Mouse (Mus musculus) layer of hippocampus, postnatal 36 days (tissue): ENCODE results near the gene Zdhhc14. TPM values are rescaled to one million over a fixed set of nuclear protein-coding genes. Genes with fewer than 3 reads are reported as not detected.
"Not testable (repeated sequence)": the region's sequence is repeated elsewhere in the genome, so short reads cannot be mapped to it uniquely, and the experiment has no call there.

Experiments
- DNase-seq, 2 experiments: peaks; one replicate each; pipeline ENCODE4 v3.0.0; 2022
- total RNA-seq, 2 experiments: library from RNA; stranded (reverse); gene quantifications; 2 replicates each; pipeline ENCODE4 v1.2.3; 2021

Zdhhc14 gene
- total RNA-seq, 2 experiments from 2014 or later, result 48.7 to 51.8 TPM

DNA sequence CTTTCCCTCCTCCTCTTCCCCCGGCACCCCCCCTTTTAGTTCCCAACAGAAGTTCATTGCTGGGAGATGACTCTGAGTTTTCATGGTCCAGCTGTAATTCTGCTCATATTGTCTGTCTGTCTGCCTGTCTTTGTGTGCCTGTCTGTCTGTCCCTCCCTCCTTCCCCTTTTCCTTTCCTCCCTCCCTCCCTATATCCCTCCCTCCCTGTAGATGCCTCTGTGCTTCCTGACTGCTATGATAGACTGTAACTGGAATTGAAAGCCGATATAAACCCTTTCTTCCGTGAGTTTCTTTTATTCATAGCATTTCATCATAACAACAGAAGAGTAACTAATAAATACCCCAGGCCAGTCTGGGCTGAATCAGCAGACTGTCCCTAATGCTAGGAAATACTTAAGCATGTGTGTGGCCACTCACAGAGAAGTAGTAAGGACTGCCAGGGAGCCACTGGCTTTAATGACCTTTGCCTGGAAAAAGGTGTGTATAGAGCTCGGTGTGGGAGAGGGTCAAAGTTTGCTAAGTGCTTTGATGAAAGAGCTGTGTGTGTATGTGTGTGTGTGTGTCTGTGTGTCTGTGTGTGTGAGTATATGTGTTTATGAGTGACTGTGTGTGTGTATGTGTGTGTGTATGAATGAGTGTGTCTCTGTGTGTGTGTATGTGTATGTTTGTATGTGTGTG lies 117.7 kb downstream of the Zdhhc14 start:
- no peak for DNase-seq

DNA sequence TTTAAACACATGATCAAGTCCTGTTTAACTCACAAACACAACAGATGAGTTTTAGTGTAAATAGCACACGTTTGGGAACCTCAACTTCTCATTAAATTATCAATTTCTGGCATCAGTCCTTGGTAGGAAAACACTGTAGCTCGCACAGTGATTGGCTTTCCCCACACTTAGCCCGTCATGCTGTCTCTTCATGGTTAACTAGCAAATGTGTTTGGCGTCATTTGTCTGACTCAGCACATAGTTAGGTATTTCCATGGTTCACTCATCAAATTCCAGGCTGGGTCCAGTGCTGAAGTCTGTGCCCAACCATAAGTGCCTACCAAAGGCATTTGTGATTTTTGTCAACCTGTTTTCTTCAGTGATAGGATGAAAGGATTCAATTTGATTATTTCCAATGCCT lies 119.9 kb downstream of the Zdhhc14 start:
- no peak for DNase-seq

GRCm38 (mm10) chr17:5614771-5615318 lies 122.5 kb downstream of the Zdhhc14 start:
- DNase-seq, result no peak

GRCm38 (mm10) chr17:5621626-5622591 lies 129.6 kb downstream of the Zdhhc14 start:
- DNase-seq, result peak in 1 of 2 experiments; percentile 27

- no peak for DNase-seq
Measured at GRCm38 (mm10) chr17:5622764-5623163, 130.4 kb downstream of the Zdhhc14 start.

DNA sequence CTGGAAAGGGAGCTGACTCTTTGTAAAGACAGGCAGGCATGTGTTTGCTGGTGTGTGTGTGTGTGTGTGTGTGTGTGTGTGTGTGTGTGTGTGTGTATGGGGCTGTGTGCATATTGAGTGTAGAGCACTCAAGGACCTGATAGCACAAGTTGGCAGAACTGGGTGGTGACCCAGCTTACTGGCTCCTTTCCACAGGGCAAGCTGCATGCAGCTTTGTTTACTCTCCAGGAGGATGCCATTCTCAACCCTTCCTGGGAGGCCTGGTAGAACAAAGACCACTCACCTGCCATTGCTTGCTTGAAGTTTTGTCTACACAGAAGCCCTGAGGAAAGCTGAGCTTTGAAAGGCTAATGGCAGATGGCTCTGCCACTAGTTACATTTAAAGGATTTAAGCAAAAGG lies 130.8 kb downstream of the Zdhhc14 start:
- DNase-seq, result no peak

DNA sequence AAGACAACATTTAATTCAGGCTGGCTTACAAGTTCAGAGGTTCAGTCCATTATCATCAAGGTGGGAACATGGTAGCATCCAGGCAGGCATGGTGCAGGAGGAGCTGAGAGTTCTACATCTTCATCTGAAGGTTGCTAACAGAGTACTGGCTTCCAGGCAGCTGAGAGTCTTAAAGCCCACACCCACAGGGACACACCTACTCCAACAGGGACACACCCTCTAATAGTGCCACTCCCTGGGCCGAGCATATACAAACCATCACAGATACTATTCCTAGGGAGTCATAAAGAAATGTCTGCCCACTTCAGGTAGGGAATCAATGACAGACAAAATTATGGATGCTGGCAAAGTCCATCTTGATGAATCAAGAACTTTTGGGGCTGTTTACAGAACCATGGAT lies 132.5 kb downstream of the Zdhhc14 start:
- DNase-seq, result not testable (repeated sequence)

- DNase-seq, result no peak
Measured at GRCm38 (mm10) chr17:5626402-5626801, 134.0 kb downstream of the Zdhhc14 start.

DNA sequence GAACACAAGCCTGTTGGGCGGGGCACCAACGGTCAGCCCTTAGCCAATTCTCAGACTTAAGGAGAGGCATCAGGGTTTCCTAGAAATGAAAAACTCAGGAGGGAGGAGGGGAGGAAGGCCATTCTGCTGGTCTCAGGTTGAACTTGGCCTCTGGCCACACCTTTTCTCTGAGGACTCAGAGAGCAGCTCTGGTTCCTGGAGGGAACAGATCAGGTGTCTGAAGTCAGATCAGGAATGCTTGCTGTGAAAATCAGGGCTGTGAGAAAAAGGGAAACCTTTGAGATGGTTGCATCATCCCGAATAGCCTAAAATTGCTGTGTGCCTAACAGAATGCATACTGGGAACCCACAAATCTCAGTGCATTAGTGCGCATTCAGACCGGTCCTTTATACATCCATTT lies 135.3 kb downstream of the Zdhhc14 start:
- no peak for DNase-seq

GRCm38 (mm10) chr17:5629651-5630050 lies 137.3 kb downstream of the Zdhhc14 start:
- DNase-seq, result no peak

DNA sequence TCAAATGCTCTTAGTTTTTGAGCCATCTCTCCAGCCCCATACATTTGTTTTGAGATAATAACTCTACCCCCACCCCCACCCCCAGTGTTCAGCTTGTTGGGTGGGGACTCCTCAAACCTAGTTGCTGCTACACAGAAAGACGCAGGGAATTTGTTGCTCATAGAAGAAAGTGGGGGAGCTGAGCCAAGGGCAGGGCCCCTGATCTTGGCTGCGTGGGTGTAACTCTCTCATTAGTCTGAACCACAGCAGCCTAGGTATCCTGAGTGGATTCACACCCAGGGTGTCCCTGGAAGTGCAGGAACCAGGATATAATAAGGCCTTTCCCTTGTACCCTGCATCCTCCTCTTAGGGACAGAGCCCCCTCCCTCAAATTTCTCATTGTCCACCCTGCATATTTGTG lies 142.9 kb downstream of the Zdhhc14 start:
- no peak for DNase-seq

DNA sequence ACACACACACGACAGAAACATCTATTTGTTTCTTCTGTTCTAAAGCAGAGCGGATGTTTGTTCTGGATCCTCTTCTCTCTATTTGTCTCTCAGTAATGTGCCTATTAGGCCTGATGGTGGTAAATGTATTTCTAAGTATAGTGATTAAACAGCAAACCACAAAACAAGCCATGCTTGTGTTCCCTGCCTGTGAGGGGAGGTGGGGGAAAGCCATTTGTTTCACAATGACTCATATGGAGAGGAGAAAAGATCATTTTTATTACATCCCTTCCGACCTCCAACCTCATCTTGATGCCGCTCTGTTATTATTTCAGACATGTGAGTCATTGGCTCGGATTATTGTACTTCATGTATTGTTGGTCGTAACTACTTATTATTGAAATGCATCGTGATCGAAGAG lies 149.1 kb downstream of the Zdhhc14 start:
- no peak for DNase-seq

DNA sequence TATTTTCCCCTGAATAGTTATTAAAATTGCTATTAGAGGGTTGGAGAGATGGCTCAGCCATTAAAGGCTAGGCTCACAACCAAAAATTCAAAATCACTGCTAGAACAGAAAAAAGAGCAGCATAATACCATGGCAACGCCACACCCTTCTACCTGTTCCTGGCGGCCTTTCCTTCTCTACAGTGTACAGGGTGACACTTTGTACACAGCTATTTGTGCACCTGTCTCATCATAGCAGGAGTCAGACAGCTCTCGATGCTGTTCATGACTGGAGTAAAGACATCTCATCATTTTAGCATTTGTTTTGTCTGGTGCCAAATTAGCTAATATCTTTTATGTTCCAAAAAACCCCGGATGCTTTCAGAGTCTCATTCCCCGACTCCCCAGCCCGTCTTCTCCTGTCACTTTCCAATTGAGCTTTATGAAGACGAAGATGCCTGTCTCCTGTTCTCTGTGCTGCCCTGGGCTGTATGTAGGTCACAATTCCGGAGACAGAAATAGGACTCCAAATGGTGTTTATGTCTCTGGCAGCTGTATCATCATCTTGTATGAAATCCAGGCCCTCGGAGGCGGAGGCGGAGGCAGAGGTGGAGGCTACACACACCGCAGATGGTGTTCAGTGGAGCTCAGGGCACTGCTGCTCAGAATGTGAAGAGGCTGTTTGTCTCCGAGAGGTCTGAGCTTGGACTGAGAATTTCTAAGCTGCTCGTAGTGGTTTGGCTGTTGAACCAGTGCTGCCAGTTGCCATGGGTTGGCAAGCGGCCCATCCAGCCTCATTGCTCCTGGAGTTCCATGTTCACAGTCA lies 150.8 kb downstream of the Zdhhc14 start:
- DNase-seq, result peak; percentile 79 to 80

DNA sequence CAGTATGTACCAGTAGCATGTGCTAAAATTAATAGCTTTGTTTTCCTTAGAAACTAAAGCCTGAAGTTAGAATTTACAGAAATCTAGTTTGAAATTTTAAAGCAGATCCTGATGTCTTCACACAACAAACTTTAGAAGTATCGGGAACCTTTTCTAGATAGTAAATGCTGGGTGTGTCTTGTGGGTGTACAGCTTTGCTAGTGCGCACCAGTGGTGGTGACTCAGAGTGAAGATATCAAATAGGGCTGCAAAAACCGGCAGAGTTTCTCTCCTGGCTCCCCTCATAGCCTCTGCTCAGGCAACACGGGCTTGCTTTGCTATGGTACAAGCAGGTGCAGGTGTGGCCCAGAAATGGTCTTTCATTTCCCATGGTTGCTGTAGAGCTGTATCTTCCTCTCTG lies 157.8 kb downstream of the Zdhhc14 start:
- no peak for DNase-seq

- DNase-seq, result no peak
Measured at GRCm38 (mm10) chr17:5650642-5651041, 158.3 kb downstream of the Zdhhc14 start.

GRCm38 (mm10) chr17:5651551-5651950 lies 159.2 kb downstream of the Zdhhc14 start:
- DNase-seq, result no peak

DNA sequence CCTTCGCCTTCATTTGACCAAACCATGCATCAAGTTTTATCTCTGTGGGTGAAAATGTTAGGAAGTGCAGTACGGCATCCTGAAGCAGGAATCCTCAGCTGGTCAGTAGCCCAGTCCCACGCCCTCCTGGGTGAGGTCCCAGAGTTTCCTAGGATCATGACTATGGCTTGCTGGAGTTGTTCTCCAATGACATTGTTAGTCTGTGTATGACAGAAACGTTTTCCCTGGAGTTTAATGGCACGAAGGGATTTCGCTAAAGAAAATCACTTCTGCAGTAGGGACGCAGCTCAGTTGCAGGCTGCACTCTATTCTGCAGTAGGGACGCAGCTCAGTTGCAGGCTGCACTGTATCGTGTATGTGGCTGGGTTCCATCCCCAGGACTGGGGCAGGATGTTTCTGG lies 161.6 kb downstream of the Zdhhc14 start:
- DNase-seq, result no peak

GRCm38 (mm10) chr17:5655536-5655935 lies 163.2 kb downstream of the Zdhhc14 start:
- DNase-seq, result peak in 1 of 2 experiments; percentile 36

- no peak for DNase-seq
Measured at GRCm38 (mm10) chr17:5660317-5661080, 168.1 kb downstream of the Zdhhc14 start.

GRCm38 (mm10) chr17:5666652-5667051 lies 174.3 kb downstream of the Zdhhc14 start:
- DNase-seq, result no peak

GRCm38 (mm10) chr17:5668456-5668855 lies 176.1 kb downstream of the Zdhhc14 start:
- DNase-seq, result no peak

- no peak for DNase-seq
Measured at GRCm38 (mm10) chr17:5668981-5669380, 176.6 kb downstream of the Zdhhc14 start.
